Mouse (Mus musculus): ENCODE results near the gene Tnr. TPM values are rescaled to one million over a fixed set of nuclear protein-coding genes. Genes with fewer than 3 reads are reported as not detected.

Tnr gene
- total and polyA plus RNA-seq, 3 experiments, result 0.01 TPM; not detected in 2

GRCm38 (mm10) chr1:159686476-159687231 is 163.1 kb downstream of the Tnr start:
- no peaks in the 10 kb centered on the region for H3K36me3 ChIP-seq (ENCODE audit: control insufficient read depth in 1 of 2, insufficient read depth in 2 of 2, low read length in 2 of 2)
- no peaks in the 10 kb centered on the region for H3K79me2 ChIP-seq (ENCODE audit: control insufficient read depth, insufficient read depth, low read length, poor library complexity)
- no peaks in the 10 kb centered on the region for H3K27me3 ChIP-seq (ENCODE audit: control insufficient read depth in 1 of 2, insufficient read depth in 2 of 2, low read length in 2 of 2)
- no peak overlapping the region for H3K27ac ChIP-seq (ENCODE audit: control insufficient read depth, low read depth, low read length)
- no peaks in the 10 kb centered on the region for H3K9me3 ChIP-seq (replicated peaks; ENCODE audit: insufficient read depth, low read length)
- DNase-seq (ENCODE audit: low read depth, low spot score), result peak; percentile 2
- TF ChIP-seq UBTF (IDR thresholded peaks at IDR 0.05; ENCODE audit: borderline replicate concordance, insufficient read depth, low read depth, low read length) (no peak), ETS1 (IDR thresholded peaks at IDR 0.05; ENCODE audit: low read depth, low read length) (no peak), MAX (IDR thresholded peaks at IDR 0.05; ENCODE audit: low read length) (no peak), MYC (IDR thresholded peaks at IDR 0.05; ENCODE audit: low read depth, low read length) (no peak), GATA1 (IDR thresholded peaks at IDR 0.05; ENCODE audit: low read depth, low read length) (no peak), SIN3A (IDR thresholded peaks at IDR 0.05; ENCODE audit: low read length) (no peak), CHD1 (IDR thresholded peaks at IDR 0.05; ENCODE audit: low read depth, low read length) (no peak), CHD2 (IDR thresholded peaks at IDR 0.05; ENCODE audit: low read length) (no peak), KAT2A (conservative IDR thresholded peaks at IDR 0.05; ENCODE audit: low read depth, low read length) (no peak), MYB (IDR thresholded peaks at IDR 0.05; ENCODE audit: low read depth, low read length) (no peak), TAL1 (IDR thresholded peaks at IDR 0.05; ENCODE audit: low read length) (no peak), USF2 (IDR thresholded peaks at IDR 0.05; ENCODE audit: borderline replicate concordance in 1 of 2, insufficient read depth in 1 of 2, low read depth in 1 of 2, low read length in 2 of 2) (no peak), SMC3 (IDR thresholded peaks at IDR 0.05; ENCODE audit: low read depth, low read length) (no peak), NRF1 (IDR thresholded peaks at IDR 0.05; ENCODE audit: insufficient read depth, low read depth, low read length, poor library complexity, severe bottlenecking) (no peak), GABPA (IDR thresholded peaks at IDR 0.05; ENCODE audit: low read depth, low read length) (no peak), MEF2A (IDR thresholded peaks at IDR 0.05; ENCODE audit: extremely low read depth, insufficient replicate concordance, low read depth, low read length, poor library complexity, severe bottlenecking) (no peak)
- no peak overlapping the region for H3K9ac ChIP-seq (ENCODE audit: control insufficient read depth, low read depth, low read length, poor library complexity, severe bottlenecking)
- H3K4me3 ChIP-seq (ENCODE audit: control insufficient read depth in 1 of 2, insufficient read depth in 1 of 2, low read depth in 2 of 2, low read length in 2 of 2), result no peak overlapping the region
- no peaks in the 10 kb centered on the region for H3K4me1 ChIP-seq (ENCODE audit: control insufficient read depth in 1 of 2, insufficient read depth in 2 of 2, low read length in 2 of 2)

DNA sequence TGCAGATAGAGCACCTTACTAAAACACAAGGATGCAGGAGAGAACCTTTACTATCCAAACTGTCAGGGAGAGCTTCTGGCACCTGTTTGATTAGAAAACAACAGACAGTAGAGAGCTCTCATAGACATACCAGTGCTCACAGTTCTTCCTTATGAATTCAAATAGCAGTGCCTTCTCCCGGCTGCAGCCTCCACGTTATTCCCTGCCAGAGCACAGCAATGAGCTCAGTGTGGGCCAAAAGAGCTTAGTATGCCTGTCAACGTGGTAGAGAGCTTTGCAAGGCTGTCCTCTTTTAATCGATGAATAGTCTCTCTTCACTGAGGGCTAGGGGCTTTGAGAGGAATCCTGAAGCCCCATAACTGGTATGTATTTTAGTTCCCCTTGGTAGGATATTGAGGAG is 173.1 kb downstream of the Tnr start:
- no peaks in the 10 kb centered on the region for H3K79me2 ChIP-seq (ENCODE audit: control insufficient read depth, insufficient read depth, low read length, poor library complexity)

More for the DNA sequence above, 173.1 kb downstream of the Tnr start:
- no peaks in the 10 kb centered on the region for H3K27me3 ChIP-seq (ENCODE audit: control insufficient read depth in 1 of 2, insufficient read depth in 2 of 2, low read length in 2 of 2)
- H3K9me3 ChIP-seq (replicated peaks; ENCODE audit: insufficient read depth, low read length), result no peaks in the 10 kb centered on the region
- DNase-seq (ENCODE audit: low read depth, low spot score), result no peak
- no peak overlapping the region for H3K9ac ChIP-seq (ENCODE audit: control insufficient read depth, low read depth, low read length, poor library complexity, severe bottlenecking)
- H3K4me1 ChIP-seq (ENCODE audit: control insufficient read depth in 1 of 2, insufficient read depth in 2 of 2, low read length in 2 of 2), result no peaks in the 10 kb centered on the region
- no peak overlapping the region for H3K4me3 ChIP-seq (ENCODE audit: control insufficient read depth in 1 of 2, insufficient read depth in 1 of 2, low read depth in 2 of 2, low read length in 2 of 2)
- TF ChIP-seq ETS1 (IDR thresholded peaks at IDR 0.05; ENCODE audit: low read depth, low read length) (no peak), POLR2AphosphoS5 (IDR thresholded peaks at IDR 0.05; ENCODE audit: borderline replicate concordance, low read depth, low read length) (no peak), ELF1 (IDR thresholded peaks at IDR 0.05; ENCODE audit: low read depth, low read length) (no peak), TBP (IDR thresholded peaks at IDR 0.05; ENCODE audit: low read depth, low read length) (no peak)
- no peak overlapping the region for H3K27ac ChIP-seq (ENCODE audit: control insufficient read depth, low read depth, low read length)
- H3K36me3 ChIP-seq (ENCODE audit: control insufficient read depth in 1 of 2, insufficient read depth in 2 of 2, low read length in 2 of 2), result no peaks in the 10 kb centered on the region
